Mouse (Mus musculus): ENCODE data around the gene Rps6kl1.

DNA sequence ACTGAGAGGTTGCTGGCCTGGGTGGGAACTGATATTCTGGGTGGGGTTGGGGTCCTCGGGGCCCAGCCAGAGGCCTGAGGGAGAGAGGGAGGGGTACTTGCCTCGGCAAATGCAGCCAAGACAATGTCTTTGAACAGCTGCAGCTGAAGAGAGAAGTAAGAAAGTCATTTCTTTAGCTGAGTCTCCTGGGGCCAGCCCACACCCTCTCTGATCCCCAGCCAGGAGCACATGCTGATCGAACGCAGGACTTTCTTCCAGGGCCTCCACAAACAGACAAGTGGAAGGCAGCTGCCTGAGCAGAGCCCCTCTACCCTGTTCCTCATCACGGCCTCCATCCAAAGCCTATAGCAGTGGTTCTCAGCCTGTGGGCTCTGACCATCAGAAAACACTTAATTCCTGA, 13.9 kb upstream of the Rps6kl1 start:
- no peak for TF ChIP-seq POLR2A (IDR thresholded peaks at IDR 0.05; ENCODE audit: insufficient read depth, low read depth, low read length)
- TF ChIP-seq CTCF (IDR thresholded peaks at IDR 0.05) = no peak
